Mouse (Mus musculus) neutrophil, adult 83 days (primary cell): ENCODE results near the gene Rptn. TPM values are rescaled to one million over a fixed set of nuclear protein-coding genes. Genes with fewer than 3 reads are reported as not detected.

Source experiments
- total RNA-seq, 2 experiments: library from RNA; stranded (reverse); gene quantifications; one replicate each; pipeline ENCODE4 v1.2.4; 2023

Gene Rptn
- not detected for total RNA-seq

GRCm38 (mm10) chr3:93393366-93393765 is at the start of gene Rptn:
Rptn (plus strand) TSS chr3:93393699.

DNA sequence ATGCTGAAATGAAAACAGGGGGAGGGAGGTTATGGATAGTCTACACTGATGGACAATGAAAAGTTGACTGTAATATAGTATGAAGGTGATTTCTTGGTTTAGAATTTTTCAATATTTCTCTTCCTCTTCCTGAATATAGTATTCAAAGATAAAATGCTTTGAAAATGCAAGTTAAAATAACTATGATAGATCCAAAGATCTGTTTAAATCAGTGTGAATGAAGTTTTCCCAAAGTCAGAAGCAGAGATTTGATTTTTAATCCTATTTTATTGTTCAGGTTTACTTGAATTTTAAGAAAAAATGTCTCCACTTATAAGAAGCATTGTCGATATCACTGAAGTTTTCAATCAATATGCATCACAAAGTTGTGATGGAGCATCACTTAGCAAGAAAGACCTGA is 48.5 kb downstream of the Rptn start, which contains the start of gene Tchh:
Gene Tchh, plus strand, starts transcription at position 301 of the 400 bp plus-strand sequence.

Other genes with a start within 250 kb of the Rptn start
- not detected for gene Crnn, start 248.9 kb upstream of the Rptn start, total RNA-seq
- not detected for gene Flg2, start 196.4 kb upstream of the Rptn start, total RNA-seq
- not detected for gene Flg, start 120.2 kb upstream of the Rptn start, total RNA-seq
- gene Hrnr, start 74.0 kb upstream of the Rptn start, total RNA-seq = not detected
- gene Tchh, start 48.6 kb downstream of the Rptn start, total RNA-seq = 1 to 10 TPM; 1.2 to 1.7 TPM
- gene Tchhl1, start 75.1 kb downstream of the Rptn start, total RNA-seq = not detected
- gene S100a11, start 126.8 kb downstream of the Rptn start, total RNA-seq = 1,000 to 10,000 TPM; 3,081 to 3,426 TPM
- gene S100a10, start 161.4 kb downstream of the Rptn start, total RNA-seq = 100 to 1,000 TPM; 246 to 259 TPM